Mouse (Mus musculus): ENCODE measurements around the gene Snrpb2.

The Snrpb2 gene

DNA sequence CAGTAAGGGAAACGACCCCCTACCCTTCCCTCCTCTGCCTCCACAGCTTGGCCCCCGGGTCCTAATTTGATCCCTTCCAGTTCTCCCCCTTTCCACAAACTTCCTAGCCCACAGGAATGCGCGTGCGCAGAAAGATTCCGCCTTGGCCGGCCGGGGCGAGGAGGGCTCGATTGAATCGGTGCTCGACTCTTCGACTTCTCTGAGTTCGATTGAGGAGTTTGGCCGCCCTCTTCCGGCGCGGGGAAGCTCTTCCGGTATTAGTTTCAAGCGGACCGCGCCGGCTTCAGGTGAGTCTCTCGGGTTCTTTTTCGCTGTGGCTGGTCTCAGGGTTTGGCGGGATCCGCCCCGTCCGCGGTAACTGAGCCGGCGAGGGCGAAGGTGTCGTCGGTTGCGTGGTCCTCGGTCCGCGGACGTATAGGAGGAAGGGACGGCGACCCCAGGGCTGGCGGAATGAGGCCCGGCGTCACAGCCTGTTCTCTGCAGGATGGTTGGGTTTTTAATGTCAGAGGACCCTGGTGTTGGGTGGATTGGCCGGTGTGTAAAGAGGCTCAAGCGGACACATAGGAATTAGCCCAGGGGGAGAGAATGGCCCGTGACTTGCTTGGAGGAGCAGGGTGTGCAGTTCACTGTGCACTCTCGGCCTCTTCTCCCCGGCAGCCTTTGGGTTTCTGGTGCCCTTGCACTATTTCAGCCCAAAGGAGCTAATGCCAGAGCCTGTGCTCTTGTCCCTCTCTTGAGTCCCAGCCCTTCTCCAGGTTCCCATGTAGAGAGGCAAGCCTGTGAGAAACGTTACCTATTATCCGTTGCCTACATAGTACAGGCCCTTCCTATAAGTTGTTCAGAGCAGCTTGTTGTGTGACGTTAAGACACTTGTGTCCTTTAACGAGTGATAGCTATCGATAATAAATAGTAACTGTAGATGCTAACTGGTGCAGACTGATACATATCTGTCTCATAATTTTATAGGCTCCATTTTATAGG, at the start of gene Snrpb2:
Snrpb2 (plus strand) TSS at position 228 of the 981 bp plus-strand sequence.
- in situ Hi-C loops (cut with MseI, MboI), result no loop called here

DNA sequence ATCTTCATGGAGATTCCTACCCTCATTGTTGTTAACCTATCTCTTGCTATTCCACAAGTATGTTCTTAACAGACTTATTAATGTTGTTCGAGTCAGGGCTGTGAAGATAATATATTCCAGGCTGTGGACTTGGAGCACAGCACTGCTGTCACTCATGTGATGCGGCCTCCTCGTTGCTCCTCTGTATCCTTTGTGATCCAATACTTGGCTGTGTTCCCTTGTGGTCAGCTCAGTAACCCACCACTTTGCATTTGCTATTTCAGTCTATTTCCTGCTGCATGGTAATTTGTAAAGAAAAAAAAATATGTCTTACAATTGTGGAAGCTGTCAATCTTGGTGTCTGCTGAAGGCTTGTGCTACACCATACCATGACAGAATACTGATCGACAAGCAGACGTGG, 49.8 kb upstream of the Snrpb2 start:
- in situ Hi-C loops (cut with MseI, MboI), result no loop called here

DNA sequence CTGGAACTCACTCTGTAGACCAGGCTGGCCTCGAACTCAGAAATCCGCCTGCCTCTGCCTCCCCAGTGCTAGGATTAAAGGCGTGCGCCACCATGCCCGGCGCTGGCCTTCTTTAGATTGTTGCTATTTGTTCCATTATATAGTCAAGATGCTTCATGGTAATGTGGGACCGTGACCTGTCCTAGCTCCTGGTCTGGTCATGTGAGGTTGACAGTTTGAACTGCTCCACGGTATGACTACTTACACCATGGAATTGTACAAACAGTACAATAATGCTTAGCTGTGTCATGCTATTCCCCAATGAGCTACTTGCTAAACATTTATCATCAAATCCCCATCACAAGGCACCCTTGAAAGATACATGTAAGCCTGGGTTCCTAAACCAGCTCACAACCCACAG, 44.8 kb upstream of the Snrpb2 start:
- in situ Hi-C loops (cut with MseI, MboI), result no loop called here

DNA sequence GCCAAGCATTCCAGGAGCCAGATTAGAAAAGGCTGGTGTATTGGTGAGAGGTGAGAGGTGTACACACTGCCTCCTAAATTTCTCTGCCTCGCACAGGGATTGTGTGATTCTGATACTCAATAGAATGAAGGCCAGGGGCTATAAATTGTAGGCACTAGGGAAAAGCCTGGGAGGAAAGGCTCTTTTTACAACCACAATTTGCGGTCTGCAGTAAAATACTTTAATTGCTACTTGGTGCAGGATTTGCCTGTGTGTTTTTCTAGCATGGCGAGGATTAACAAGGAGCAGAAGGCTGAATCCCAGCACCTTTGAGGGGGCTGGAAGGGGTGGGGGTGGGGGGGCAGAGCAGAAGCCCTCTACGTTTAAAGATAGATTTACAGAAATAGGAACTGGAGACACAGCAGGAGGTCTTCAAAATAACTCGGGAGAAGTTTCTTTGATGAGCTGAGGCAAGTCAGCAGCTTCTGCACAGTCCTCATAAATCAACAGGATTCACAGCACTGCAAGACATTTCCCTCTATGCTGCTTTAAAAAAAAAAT, 44.2 kb upstream of the Snrpb2 start:
- in situ Hi-C loops (cut with MseI, MboI), result no loop called here

DNA sequence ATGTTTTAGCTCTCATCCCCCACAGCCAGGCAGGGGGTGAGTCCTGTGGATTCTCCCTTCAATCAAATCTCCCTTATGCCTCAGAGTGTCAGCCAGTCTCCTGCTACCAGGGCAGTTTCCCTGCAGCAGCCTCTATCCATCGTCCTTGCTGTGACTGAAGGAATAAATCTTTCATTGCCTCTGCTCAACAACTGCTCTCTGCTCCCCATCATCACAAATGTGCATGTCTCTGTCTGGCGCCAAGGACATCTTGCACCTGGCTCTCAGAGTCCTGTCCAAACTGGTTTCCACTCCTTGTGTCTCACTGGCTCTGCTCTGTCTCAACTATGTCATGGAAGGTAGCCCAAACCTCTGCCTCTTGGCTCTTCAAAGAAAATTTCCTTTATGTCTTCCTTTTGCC, 43.1 kb upstream of the Snrpb2 start:
- in situ Hi-C loops (cut with MseI, MboI), result no loop called here

DNA sequence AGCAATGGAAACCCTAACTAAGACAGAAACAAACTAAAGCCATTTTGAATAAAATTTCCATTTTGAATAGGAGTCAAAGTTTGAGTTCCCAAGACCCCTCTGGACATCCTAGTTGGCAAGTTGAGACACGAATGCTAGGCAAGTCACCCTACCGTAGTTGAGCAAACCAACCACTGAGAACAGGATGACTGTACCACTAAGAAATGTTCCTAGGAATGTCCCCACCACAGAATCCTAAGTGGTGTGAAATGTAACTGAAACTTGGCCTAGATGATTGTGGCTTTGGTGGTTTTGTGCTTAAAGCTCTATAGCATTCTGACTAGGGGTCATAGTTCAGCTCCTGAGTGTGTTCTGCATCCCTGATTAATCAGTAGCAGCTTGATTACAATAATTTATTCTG, 39.5 kb upstream of the Snrpb2 start:
- in situ Hi-C loops (cut with MseI, MboI), result no loop called here

DNA sequence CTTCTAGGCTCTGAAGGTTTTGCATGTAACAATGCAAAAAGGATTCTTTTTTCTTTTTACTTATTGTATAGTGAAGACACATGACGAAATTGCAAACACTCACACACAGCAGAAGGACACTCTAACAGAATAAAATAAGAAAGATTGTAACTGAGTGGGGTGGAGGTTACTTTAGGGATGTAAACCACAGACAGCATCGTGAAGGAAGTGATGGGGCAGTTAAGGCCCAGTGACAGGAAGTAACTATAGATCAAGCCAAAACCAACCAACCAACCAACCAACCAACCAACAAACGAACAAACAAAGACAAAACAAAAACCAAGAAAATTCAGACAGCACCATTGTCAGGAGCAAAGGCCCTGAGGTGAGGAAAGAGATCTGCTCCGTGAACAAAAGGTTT, 38.6 kb upstream of the Snrpb2 start:
- in situ Hi-C loops (cut with MseI, MboI), result no loop called here

DNA sequence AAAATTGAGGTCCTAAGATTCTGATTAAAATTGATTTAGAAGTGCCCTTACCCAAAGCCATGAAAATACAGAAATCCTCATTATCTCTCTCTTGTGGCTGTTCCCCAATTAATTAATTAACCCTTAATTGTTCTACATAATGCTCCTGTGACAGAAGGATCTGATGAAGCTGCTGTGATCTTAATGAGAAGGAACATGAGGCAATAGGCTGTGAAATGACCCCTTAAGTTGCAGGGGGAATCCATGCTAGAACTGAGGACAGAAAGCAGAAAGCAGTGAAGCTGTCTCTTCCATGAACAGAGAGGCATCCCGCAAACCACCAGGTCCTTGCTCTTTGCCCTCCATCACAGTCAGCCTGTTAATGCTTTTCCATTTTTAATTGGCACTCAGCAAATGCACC, 31.6 kb upstream of the Snrpb2 start:
- in situ Hi-C loops (cut with MseI, MboI), result no loop called here

DNA sequence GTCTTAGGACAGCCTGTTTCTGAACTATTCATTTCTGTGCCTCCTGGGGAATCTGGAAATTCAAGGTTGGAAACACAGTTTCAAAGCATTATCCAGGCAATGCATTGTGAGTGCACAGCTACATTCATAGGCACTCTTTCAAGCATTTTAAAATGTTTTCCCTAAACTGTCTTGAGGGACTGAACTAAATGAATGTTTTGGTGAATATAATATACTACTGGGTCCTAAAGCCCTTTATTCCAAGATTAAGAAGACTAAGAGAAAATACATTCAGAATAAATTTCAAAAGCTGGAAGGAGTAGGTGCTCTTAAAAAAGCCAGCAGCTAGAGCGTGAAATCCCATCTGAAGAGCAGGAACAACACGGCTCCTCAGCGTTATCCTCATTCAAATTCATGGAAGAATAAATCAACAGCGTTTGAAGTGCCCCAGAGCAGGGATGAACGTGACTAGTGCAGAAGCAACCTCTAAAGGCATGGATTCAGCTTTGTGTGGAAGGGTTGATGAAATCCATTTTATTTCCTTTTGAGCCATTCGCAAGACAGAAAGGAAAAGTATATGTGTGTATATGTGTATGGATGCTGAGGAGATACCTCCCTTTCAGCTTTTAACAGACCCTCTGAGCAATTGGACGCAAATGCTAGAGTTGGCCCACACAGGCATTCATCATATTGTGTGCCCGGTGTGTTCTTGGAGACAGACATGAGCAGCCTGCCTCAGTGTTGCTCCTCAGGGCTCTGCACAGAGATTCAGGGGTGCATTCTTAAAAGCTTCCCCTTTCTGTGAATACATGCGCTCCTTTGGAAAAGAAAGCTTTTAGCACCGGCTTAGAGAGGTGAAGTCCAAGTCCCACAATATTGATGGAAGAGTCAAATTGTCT, 30.2 kb upstream of the Snrpb2 start:
- in situ Hi-C loops (cut with MseI, MboI), result no loop called here

DNA sequence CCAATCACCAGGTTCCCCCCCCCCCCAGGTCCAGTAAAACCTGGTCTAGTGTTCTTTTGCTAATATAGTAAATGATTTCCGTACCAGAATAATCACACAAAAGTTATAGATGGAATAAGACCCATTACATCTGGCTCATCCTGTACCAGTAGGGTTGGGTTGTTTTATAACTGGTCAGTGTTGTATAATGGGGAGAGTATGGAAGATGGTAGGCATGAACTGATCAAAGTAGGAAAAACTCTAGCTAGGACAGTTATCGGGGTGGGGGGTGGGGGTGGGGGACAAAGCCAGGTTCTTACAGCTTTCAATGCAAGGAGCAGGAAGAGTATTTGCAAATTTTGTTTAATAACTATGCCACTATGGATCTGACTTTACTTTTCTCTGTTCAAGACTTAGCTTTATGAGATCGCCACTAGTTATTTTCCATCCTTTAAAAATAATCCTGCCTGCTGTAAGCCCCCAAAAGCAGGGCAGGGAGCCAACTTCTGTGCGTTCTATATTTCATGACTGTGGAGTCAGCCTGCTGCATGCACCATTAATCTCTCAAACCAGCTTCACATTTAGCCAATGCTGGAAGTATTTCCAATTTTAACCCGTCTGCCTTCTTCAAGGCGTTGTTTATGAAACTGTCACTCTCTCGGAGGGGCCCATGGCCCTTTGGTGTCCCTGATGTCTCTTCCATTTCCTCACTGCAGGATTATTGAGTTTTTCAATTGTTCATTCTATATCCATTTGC, 28.3 kb upstream of the Snrpb2 start:
- in situ Hi-C loops (cut with MseI, MboI), result no loop called here

DNA sequence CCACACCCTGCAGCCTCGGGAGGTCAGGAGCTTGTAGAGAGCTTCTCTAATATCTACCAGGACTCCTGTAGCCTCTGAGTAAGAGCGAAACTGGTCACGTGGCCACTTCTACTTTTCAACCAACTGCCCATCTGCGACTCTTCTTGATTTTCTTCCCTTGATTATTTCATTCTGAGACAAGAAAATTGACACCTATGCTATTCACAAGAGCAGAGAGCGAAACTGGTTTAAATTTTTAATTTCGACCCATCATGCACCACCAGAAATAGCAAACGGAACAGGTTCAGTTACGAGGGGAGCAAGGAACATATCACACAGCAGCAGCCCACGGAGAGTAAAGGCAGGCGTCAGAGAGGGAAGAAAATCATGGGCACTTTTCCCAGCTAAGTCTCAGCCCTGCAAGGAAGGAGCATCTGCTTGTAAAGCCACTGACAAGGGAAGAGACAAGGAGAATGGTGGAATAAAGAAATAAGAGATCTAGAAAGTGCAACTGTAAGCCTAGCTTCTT, 27.7 kb upstream of the Snrpb2 start:
- in situ Hi-C loops (cut with MseI, MboI), result no loop called here

DNA sequence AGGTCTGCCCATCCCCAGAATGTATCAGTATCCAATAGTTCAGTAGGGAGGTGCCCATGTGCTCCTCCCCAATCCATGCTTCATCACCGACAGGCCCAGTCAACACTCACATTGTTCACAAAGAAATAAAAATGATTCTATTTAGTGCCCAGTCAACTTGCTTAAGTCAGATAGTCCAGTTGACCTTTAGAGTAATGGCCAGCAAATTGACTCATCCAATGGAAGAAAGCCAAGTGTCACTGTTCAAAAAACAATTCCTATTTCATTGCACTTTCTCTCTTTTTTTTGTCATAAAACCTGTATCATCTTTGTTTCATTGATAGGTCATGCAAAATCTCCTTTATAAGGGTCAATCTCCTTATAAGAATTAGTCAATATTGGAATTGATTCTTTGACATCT, 21.2 kb upstream of the Snrpb2 start:
- in situ Hi-C loops (cut with MseI, MboI), result no loop called here

DNA sequence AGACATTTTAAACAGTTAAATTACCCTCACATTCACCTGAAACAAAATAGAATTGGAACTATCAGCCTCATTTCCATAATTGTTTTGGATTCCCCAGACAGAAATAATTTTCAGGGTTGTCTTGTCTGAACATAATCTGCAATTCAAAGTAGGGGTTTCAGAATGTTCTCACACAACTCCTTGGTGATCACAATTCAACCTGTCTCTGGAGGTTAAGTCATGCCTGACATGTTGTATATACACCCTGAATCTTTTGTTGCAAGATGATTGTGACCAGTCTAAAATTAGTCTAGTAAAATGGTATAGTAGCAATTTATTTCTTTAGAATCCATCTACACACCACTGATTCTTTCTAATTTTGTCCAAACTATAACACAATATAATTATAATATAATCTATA, 7.6 kb upstream of the Snrpb2 start:
- in situ Hi-C loops (cut with MseI, MboI), result no loop called here

DNA sequence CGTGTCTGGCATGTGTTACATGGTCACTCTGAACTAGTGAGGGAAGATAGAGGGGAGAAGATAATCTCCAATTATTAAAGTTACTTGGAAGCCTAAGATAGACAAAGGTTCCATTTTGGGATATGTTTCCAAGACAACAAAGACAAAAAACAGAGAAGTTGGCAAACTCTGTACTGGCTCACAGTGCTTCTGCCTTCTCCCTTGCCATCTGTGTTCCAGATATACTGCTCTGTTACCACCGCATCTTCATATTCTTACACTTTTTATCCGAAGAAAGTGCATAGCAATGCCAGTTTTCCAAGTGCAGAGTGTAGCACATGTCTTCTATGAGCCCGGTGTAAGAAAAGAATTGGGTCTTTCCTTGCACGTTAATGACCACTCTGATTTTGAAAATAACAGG, 6.1 kb upstream of the Snrpb2 start:
- in situ Hi-C loops (cut with MseI, MboI), result no loop called here

DNA sequence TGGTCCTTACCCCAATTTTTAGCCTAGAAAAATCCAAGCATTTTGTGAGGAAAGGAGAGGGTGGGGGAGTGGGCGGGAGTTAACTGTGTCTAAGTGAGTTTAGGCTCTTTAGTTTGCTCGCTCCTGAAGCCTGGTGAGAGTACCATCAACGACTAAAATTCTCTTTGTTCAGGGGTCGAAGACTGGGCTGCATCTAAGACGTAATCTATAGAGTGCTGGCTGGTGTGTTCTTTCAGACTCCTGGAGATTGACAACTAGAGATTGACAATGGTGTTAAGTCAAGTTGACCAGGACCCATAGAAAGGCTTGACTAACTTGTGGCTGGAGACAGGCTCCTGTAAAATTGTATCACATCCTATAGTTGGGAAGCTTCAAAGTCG, 417 bp upstream of the Snrpb2 start:
- in situ Hi-C loops (cut with MseI, MboI), result no loop called here

DNA sequence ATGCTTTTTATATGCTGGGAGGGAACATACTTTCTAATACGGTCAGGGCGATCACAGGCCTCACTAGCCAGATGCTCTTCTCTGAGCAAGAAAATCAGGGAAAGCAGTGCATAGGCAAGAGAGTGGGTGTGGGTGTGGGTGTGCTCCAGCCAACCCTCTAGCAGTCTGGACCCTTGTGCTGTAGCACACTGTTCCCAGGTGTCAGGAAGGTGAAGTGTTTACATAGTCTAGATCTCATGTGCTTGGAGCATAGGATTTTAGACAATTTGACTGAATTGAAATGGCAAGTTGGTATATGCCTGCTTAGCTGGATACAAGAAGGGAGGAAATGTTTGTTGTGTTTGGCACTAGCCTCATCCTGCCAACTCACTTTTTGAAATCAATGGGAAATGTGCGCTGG, 3.1 kb downstream of the Snrpb2 start:
- in situ Hi-C loops (cut with MseI, MboI), result no loop called here

DNA sequence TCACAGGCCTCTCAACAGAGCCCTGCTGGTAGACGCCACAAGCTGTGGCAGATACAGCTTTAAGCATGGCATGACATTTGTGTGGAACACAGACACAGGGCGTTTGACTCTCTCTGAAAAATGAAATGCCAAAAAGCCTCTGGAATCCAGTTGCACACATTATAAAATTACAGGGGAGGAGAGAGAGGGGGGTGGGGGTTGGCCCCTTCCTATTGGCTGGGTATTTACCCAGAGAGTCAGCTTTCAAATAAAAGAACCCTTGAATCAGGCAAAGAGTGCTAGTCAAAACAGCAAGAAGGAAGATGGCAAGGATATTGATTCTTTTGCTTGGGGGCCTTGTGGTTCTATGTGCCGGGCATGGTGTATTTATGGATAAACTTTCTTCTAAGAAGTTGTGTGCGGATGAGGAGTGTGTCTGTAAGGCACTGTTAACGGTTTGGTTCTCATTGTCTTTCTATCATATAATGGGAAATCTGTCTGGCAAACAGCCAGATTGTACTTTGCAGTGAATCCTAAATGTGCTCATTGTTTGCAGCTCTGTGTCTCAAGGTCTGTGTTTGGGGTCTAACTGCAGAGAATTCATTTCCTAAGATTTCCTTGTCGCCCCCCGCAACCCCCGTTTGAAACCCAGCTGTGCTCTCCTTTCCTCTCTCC, 15.5 kb downstream of the Snrpb2 start, which contains the start of gene Otor:
Otor (plus strand) TSS at position 276 of the 654 bp plus-strand sequence.
- in situ Hi-C loops (cut with MseI, MboI), result no loop called here

DNA sequence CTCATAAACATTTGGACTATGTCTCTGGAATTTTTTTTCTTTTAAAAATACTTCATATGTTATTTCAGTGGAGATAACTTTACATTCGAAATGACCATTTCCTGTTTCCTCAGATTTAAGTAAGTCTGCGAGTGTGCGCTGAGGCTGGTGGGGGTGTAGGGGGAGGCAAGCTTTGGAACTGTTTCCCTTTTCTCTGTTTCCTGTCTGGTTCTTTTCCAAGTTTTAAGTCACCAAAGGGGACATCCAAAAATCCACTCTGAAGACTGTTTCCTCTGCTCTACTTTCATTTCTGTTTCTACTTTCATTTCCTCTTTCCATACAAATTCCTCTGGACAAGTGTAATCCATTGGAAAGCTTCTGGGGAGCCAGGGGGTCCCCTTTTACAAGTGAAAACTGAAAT, 18.9 kb downstream of the Snrpb2 start:
- in situ Hi-C loops (cut with MseI, MboI), result no loop called here

DNA sequence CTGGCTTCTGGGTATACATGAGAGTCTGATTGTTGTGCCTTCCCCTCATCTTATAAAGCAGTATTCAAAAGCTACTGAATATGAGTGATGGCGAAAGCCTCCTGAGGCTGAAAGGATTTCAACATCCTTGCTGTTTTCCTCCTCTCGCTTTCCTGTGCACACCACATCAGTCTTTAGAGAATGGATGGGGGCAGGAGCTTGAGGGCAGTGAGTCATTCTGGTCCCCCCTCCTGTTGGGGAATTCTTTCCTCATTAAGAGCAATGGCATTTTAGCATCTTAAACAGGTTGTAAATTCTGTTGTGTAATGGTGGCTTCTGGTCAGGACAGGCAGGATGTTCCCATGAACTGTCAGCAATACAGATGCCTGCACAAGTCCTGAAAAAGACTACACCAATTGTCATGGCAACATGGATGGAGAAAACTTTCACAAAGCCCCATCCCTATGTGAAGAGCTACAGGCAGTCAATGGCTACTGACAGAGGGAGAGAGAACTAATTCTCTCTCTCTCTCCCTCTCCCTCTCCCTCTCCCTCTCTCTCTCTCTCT, 22.1 kb downstream of the Snrpb2 start:
- in situ Hi-C loops (cut with MseI, MboI), result no loop called here

DNA sequence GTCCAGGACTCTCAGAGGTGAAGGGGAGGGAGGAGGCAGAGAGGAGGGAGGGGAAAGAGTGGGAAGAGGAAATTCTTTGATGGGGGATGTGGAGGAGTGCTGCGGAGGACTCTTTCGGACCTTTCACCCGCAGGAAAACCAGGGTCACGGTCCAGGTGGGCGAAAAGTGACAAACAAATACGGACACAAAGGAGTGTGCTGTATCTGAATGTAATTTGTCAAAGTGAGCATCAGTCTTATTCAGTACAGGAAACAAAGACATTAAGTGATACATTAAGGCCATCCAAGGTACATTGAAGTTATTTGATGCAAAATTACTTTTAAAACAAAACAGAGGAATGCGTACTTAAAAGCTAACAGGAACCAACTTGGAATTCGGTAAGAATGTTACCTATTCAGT, 27.0 kb downstream of the Snrpb2 start:
- in situ Hi-C loops (cut with MseI, MboI), result loop anchor here in 1 of 2 experiments (10.0 kb wide), 1 partner anchor 125 kb away; no protein-coding TSS in a partner anchor
